Mouse (Mus musculus) layer of hippocampus, adult 9-10 months (tissue): ENCODE measurements around the gene Muc13.

Experiments
- DNase-seq: peaks from one replicate; pipeline ENCODE4 v3.0.0; 2022; ENCODE audit warnings: low spot score

Gene Muc13

GRCm38 (mm10) chr16:33769848-33770247, 24.0 kb upstream of the Muc13 start:
- no peak for DNase-seq

- DNase-seq: no peak
Observed at GRCm38 (mm10) chr16:33770778-33771454, 22.9 kb upstream of the Muc13 start.

DNA sequence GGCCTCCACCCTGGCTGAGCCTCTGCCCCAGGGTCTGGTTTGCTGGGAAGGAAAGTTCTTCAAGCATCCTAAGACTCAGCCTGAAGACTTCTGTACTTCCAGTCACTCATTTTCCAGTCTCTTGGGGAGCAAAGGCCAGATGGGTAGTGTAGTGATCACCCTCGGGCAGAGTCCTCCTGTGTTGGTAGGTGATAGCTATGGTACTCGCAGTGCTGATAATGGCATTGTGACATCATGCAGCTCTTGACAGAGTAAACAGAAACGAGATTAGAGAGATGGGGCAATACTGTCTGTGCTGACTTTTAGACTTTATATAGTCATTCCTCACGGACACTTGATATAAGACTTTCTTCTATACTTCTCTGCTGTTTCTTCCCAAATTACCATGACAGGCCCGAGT, 21.0 kb upstream of the Muc13 start:
- no peak for DNase-seq

DNA sequence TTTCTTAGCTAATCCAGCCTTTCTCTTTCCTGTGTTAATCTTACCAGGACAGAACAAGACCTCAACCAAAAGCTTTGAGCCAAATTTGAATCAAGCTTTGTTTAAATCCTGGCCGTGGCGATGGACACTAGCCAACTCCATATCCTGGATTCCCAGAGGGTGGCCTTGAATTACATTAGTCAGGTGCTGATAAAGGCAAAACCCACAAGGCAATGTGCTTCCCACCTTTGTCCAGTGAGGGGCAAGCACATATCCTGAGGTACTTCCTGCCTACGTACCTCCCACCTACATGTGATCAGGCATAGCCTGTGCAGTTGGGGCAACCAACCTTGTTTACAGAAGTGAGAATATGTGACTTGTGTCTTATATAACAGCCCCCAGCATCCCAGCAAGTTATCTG, 18.9 kb upstream of the Muc13 start:
- no peak for DNase-seq

DNA sequence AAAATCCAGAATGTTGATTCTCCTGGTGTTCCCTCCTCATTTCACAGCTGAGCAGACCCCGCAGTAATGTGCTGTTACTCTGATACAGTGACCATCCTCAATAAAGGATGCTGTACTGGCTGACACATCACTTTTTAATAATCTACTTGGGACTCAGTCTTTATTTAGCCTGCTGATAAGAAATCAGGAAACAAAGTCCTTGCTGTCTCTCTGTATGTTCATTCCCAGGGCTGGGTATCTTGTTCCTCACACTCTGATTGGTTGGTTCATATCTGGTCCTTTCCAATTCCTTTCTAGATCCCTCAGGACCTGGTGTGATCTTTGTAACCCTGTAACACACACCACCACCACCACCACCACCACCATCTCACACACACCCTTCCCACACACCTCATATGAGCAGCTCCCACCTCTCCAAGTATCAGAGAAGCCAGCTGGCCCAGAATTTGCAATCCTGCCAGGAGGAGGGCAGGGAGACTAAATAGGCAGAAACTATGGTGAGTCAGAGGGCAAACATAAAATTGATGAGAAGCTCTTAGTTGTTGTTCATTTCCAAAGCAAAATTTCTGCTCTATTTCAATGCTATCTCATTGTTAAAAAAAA, 18.0 kb upstream of the Muc13 start:
- no peak for DNase-seq

- DNase-seq: no peak
Observed at GRCm38 (mm10) chr16:33776766-33777529, 16.9 kb upstream of the Muc13 start.

GRCm38 (mm10) chr16:33777607-33778006, 16.2 kb upstream of the Muc13 start:
- DNase-seq: no peak

DNA sequence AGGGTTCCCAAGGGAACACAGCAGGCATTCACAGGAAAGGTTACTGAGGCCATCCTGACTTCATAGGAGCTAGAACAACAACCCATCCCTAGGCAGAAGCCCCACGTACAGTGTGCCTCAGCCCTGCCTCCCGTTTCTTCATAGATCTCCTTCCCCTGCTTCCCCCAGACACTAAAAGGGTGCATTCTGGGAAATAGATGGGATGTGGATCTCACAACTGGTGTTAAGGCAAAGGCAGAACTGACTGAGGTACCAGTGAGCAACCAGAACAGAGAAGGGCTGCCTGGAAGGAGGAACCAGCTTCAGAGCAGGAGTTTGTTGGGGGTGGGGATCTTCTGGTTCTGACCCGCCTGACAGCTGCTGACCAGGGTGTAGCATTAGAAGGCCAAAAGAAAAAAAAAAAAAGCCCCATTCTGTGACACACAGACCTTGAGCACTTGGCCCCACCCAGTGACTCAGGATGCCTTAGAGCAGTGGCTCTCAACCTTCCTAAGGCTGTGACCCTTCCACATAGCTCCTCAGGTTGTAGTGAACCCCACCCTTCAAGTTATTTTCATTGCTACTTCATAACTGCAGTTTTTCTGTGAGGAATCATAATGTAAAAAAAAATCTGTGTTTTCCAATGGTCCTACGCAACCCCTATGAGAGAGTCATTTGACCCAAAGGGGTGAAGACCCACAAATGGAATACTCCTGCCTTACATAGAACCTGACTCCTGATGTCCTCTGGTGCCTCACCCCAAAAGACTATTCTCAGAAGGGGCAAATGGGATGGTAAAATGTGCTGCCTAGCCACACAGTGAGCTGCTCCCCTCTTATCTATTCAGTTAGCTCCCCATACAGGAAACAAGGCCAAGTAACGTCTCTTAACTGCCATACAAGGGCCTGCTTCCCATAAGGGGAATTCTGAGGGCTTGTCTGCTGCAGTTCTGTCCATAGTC, 11.8 kb upstream of the Muc13 start:
- DNase-seq: no peak

DNA sequence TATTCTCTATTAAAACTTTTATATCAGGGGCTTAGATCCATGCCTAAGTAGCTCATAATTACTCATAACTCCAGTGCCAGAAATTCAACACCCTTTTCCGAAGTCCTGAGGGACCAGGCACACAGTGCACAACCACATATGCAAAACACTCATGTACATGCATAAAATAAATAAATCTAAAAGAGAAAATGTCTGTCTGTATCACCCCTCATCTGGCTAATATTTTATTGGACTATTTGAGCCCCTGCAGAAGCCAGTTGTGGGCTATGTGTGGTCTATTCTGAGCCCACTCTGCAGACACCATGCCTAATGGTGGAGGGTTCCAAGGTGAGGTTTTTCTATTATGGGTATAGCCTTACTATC, 11.1 kb upstream of the Muc13 start:
- no peak for DNase-seq

DNA sequence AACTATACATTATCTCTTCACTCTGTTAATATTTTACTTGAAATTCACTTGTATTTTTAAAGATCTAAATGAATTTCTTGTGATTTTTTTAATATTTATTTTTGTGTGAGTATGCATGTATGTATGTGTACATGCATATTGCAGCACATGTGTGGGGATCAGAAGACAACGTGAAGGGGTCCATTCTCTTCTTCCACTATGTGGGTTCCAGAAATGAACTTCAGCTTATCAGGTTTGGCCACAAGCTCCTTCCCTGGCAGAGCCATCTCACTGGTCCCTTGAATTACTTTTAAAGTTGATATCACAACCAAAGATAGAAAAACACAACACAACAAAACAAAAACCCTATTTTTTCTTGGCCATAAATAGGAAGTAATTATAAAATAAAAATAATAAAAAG, 9.3 kb upstream of the Muc13 start:
- no peak for DNase-seq

- no peak for DNase-seq
Observed at GRCm38 (mm10) chr16:33785092-33785704, 8.6 kb upstream of the Muc13 start.

DNA sequence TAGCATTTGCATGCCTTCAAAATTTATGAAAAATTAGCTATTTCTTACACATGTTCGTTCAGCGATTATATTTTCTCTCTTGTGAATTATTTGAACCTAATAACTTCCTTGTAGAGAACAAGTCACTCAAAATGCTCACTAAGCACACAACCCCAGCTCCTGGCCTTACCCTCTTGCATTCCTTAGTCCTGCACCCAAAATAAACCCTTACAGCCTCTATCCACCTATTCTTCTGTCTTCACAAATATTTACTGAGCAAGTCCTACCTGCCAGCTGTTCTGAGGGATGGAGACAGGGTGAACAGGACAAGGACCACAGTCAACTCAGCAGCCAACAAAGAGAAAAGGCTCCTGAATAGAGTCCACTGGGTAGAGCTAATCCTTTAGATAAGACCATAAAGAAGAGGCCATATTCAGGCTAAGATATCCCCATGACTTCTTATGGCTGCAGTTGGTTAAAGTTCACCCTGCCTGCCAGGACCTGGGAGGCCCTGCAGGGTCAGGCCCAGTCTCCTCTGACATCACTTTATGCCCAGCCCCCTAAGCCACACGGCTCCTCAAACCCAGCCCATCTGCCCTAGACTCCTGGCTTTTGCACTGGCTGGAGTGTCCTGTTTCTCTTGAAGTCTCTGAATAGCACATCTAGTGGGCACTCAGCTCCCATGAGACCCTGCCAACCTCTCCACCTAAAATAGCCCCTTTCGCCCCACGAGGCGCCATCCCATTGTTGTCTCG, 7.0 kb upstream of the Muc13 start:
- no peak for DNase-seq

DNA sequence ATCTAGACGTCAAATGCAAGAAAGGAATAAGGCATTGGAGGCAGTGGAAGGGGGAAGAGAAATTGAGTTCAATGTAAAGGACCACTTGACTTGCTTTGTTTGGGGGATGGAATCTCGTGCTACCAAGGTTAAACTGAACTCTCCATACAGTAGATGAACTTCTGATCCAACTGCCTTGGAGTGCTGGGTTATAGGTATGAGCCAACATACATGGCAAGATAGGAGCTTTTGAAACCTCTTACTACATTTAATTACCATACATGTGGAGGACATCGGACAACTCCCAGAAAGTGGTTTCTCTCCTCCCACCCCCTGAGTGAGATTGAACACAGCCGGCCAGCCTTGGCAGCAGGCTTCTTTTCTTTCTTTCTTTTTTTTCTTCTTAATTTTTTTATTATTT, 1.3 kb downstream of the Muc13 start:
- DNase-seq: no peak

- DNase-seq: no peak
Observed at GRCm38 (mm10) chr16:33795887-33796286, 2.0 kb downstream of the Muc13 start.

GRCm38 (mm10) chr16:33796756-33797155, 2.9 kb downstream of the Muc13 start:
- DNase-seq: no peak

DNA sequence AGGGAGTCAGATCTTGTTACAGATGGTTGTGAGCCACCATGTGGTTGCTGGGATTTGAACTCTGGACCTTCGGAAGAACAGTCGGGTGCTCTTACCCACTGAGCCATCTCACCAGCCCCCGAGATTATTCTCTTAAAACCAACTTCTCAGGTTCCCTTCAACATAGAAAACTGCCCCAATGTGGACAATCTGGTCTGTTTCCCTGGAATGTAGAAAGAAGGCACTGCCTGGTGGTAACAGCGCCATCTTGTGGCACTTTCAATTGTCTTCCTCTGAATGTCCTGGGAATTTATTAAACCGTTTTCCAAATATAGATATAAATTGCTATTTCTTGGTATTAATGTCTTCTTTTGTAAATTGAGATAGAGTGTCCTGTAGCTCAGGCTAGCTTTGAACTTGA, 4.0 kb downstream of the Muc13 start:
- DNase-seq: peak; percentile 21

GRCm38 (mm10) chr16:33810002-33810401, 16.2 kb downstream of the Muc13 start:
- no peak for DNase-seq

- no peak for DNase-seq
Observed at GRCm38 (mm10) chr16:33818413-33819165, 24.8 kb downstream of the Muc13 start.

- DNase-seq: peak; percentile 91
Observed at GRCm38 (mm10) chr16:33820269-33821178, 26.7 kb downstream of the Muc13 start.
